In the genomic region with DNA sequence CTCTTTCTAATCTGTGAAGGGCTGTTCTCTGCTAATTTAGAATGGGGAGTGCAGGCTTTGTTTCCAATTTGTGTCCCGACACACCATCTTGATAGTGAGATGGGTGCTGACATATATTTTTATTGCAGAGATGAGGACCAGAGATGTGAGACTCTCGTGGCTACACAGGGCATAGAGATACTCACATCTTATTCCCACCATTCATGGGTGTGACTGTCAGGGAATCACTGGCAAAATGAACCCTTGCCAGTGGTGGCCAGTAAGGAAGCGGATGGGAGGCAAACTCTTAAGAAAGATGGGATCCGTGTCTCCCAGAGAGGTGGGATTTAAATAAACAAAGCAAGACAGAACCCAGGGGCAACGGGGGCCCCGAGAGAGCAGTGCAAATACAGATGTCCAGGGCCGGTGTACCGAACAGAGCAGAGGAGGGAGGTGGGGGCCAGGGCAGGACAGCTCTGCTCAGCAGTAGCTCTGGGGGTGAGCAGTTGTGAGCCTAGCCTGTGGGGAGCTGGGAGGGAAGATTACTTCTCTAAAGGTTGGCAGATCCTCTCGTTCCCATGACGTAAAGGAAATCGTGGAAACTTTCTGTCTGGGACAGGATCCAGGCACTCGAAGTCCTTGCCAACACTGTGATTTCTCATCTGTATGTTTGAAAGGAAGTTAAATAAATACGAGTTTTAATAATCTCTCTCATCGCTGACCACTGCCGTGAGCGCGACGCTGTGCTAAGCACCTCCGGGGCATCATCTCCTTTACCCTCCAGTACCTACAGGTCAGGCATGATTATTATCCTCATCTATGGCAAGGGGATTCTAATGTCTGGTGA, we compare ENCODE assay signal across 8 mouse cellular contexts.
DNase-seq lines count a peak whose midpoint lies in the region; ATAC-seq lines count a peak whose summit lies in the region.

No protein-coding gene starts in this region.

- DNase-seq in 3T3-L1 (ENCODE audit: low read depth, low spot score): peak; percentile 93
- DNase-seq in adrenal gland, adult 2 months: peak; percentile 55
- peak; percentile 79 to 86 for DNase-seq in heart, adult 18-20 months
- peak; percentile 92 for DNase-seq in lung, postnatal 10 days
- peak; percentile 67 for DNase-seq in testis, postnatal 10 days (ENCODE audit: low spot score)
- DNase-seq in spleen, postnatal 10 days (ENCODE audit: low spot score in 2 of 2): no peak

- peak overlapping the region; percentile 84 for H3K27ac ChIP-seq in intestine, embryonic 16.5 days (ENCODE audit: low read length)

- peak overlapping the region; percentile 20 for H3K4me3 ChIP-seq in intestine, embryonic 16.5 days (ENCODE audit: low read length)

- peak overlapping the region; percentile 48 for H3K9ac ChIP-seq in intestine, embryonic 16.5 days (ENCODE audit: low read depth, low read length)

- 33% methylated on average over 19 of the region's 19 CpGs for WGBS in intestine, embryonic 16.5 days

- peaks cover 21% of the 10 kb centered on the region for H3K4me1 ChIP-seq in intestine, embryonic 16.5 days (ENCODE audit: control insufficient read depth, insufficient read depth, low read length)

- no peaks in the 10 kb centered on the region for H3K36me3 ChIP-seq in intestine, embryonic 16.5 days (ENCODE audit: control insufficient read depth, insufficient read depth, low read length)

- H3K9me3 ChIP-seq in intestine, embryonic 16.5 days (ENCODE audit: control insufficient read depth, low read length): no peaks in the 10 kb centered on the region

- H3K27me3 ChIP-seq in intestine, embryonic 16.5 days (replicated peaks; ENCODE audit: control insufficient read depth, insufficient read depth, low read length): no peaks in the 10 kb centered on the region

- peak overlapping the region; percentile 39 for H3K4me2 ChIP-seq in intestine, embryonic 16.5 days (ENCODE audit: low read depth, low read length)

- peak; percentile 89 for ATAC-seq in intestine, embryonic 16.5 days
- no peak for ATAC-seq in inflammation-experienced regulatory T-cells, adult 6 months

Comparison
In these comparisons a context has a peak if more than half of its experiments do, and no peak if none do; other contexts are left out.
1. DNase-seq: peak in 3T3-L1 (single experiment), adrenal gland, adult 2 months (single experiment), heart, adult 18-20 months (2 of 2), lung, postnatal 10 days (single experiment) and testis, postnatal 10 days (single experiment); none in spleen, postnatal 10 days (0 of 2).